Mouse (Mus musculus): Measurements from ENCODE around the gene Gm6904. TPM values are rescaled to one million over a fixed set of nuclear protein-coding genes. Genes with fewer than 3 reads are reported as not detected.
A peak's percentile ranks its signal among the peaks of the same experiment; 100 is the strongest.

Gm6904 gene
- polyA plus RNA-seq, 1 experiment from 2014 or later: not detected

- no peak overlapping the region for H3K27ac ChIP-seq (ENCODE audit: low read depth, low read length)
- no peak for ATAC-seq
- H3K4me3 ChIP-seq (ENCODE audit: low read depth, low read length): no peak overlapping the region
- H3K9me3 ChIP-seq (ENCODE audit: control insufficient read depth): no peaks in the 10 kb centered on the region
- WGBS: 88% methylated on average over 7 of the region's 7 CpGs
- H3K9ac ChIP-seq (ENCODE audit: low read depth, low read length): no peak overlapping the region
- peaks cover 7% of the 10 kb centered on the region; the same call in 1 of the 2 replicates for H3K36me3 ChIP-seq (ENCODE audit: control insufficient read depth, insufficient read depth)
- TF ChIP-seq CTCF (IDR thresholded peaks at IDR 0.05; ENCODE audit: low read depth): no peak
- H3K4me2 ChIP-seq (replicated peaks; ENCODE audit: low read depth): no peak overlapping the region
- H3K27me3 ChIP-seq (replicated peaks; ENCODE audit: control insufficient read depth, insufficient read depth, low read length): no peaks in the 10 kb centered on the region
- peaks cover 5% of the 10 kb centered on the region for H3K4me1 ChIP-seq (replicated peaks; ENCODE audit: control insufficient read depth, insufficient read depth, low read length)
These were observed 51.0 kb downstream of the Gm6904 start for GRCm38 (mm10) chr14:59209003-59209402.

DNA sequence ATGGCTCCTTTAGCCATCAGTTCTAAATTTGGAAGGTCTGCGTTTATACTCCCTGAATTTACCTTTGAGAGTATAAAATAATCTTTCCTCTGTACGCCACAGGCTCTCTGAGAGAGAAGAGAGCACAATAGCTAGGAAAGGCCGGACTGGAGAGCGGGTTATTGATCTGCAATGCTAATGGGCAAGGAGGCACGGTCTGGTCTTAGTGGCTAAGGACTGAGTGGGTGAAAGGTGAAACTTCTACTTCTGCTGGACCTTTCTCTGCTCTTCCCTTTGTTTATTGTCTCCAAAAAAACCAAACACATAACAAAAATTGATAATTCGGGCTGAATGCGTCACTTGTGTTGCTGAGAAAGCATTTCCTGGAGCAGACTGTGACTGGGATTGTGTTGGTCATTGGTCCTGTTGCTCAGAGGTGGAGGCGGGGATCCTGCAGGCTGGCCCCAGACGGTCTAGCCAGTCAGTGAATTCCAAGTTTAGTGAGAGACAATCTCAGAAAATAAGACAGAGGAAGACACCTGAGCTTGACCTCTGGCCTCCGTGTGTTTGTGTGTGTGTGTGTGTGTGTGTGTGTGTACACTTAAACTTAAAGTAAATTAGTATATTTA, 53.9 kb downstream of the Gm6904 start:
- Histone ChIP-seq H3K4me2 (replicated peaks; ENCODE audit: low read depth) (no peak overlapping the region), H3K9me3 (ENCODE audit: control insufficient read depth) (no peaks in the 10 kb centered on the region), H3K36me3 (ENCODE audit: control insufficient read depth, insufficient read depth) (peaks cover 6% of the 10 kb centered on the region; the same call in 1 of the 2 replicates), H3K9ac (ENCODE audit: low read depth, low read length) (no peak overlapping the region), H3K27ac (ENCODE audit: low read depth, low read length) (no peak overlapping the region), H3K4me3 (ENCODE audit: low read depth, low read length) (no peak overlapping the region), H3K27me3 (replicated peaks; ENCODE audit: control insufficient read depth, insufficient read depth, low read length) (no peaks in the 10 kb centered on the region), H3K4me1 (replicated peaks; ENCODE audit: control insufficient read depth, insufficient read depth, low read length) (peaks cover 5% of the 10 kb centered on the region)
- TF ChIP-seq CTCF (IDR thresholded peaks at IDR 0.05; ENCODE audit: low read depth): no peak
- no peak for ATAC-seq
- WGBS: 58% methylated on average over 10 of the region's 10 CpGs

DNA sequence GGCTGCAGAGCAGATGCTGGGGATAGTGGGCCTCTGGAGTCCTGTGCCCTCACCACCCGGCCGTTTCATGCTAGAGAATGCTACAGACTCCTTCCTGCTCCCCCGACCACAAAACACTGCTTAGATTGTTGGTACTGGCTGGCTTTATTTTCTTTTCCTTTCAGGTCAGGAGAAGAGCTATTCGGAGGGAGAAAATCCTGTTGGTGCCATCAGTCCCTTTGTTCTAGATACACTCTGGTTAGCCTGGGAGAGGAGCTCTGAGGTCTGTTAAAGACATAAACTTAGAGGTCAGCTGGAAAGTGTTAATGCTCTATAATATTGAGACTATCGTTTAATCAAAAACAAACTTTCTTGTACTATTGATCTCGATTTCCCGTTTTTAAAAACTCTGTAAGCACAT, 54.6 kb downstream of the Gm6904 start:
- H3K36me3 ChIP-seq (ENCODE audit: control insufficient read depth, insufficient read depth): no peaks in the 10 kb centered on the region; the same call in 1 of the 2 replicates
- no peak for TF ChIP-seq CTCF (IDR thresholded peaks at IDR 0.05; ENCODE audit: low read depth)
- no peaks in the 10 kb centered on the region for H3K27me3 ChIP-seq (replicated peaks; ENCODE audit: control insufficient read depth, insufficient read depth, low read length)
- H3K4me2 ChIP-seq (replicated peaks; ENCODE audit: low read depth): 0 out of 2 replicates have a peak overlapping the region, but pooled peaks have one; percentile 1
- ATAC-seq: no peak
- no peak overlapping the region for H3K9ac ChIP-seq (ENCODE audit: low read depth, low read length)
- H3K27ac ChIP-seq (ENCODE audit: low read depth, low read length): no peak overlapping the region
- H3K9me3 ChIP-seq (ENCODE audit: control insufficient read depth): no peaks in the 10 kb centered on the region
- H3K4me3 ChIP-seq (ENCODE audit: low read depth, low read length): no peak overlapping the region
- H3K4me1 ChIP-seq (replicated peaks; ENCODE audit: control insufficient read depth, insufficient read depth, low read length): peaks cover 5% of the 10 kb centered on the region
- 50% methylated on average over 7 of the region's 7 CpGs for WGBS

- peak overlapping the region; percentile 96 for H3K9ac ChIP-seq (ENCODE audit: low read depth, low read length)
- H3K4me3 ChIP-seq (ENCODE audit: low read depth, low read length): peak overlapping the region; percentile 88
- ATAC-seq: no peak
- no peak for TF ChIP-seq CTCF (IDR thresholded peaks at IDR 0.05; ENCODE audit: low read depth)
- peak overlapping the region; percentile 99 for H3K27ac ChIP-seq (ENCODE audit: low read depth, low read length)
- under 1% methylated on average over 21 of the region's 21 CpGs for WGBS
- no peaks in the 10 kb centered on the region for H3K9me3 ChIP-seq (ENCODE audit: control insufficient read depth)
- H3K36me3 ChIP-seq (ENCODE audit: control insufficient read depth, insufficient read depth): no peaks in the 10 kb centered on the region
- peaks cover 5% of the 10 kb centered on the region for H3K4me1 ChIP-seq (replicated peaks; ENCODE audit: control insufficient read depth, insufficient read depth, low read length)
- peak overlapping the region; percentile 85 for H3K4me2 ChIP-seq (replicated peaks; ENCODE audit: low read depth)
- H3K27me3 ChIP-seq (replicated peaks; ENCODE audit: control insufficient read depth, insufficient read depth, low read length): no peaks in the 10 kb centered on the region
These were observed 58.3 kb downstream of the Gm6904 start for GRCm38 (mm10) chr14:59201604-59202215.

DNA sequence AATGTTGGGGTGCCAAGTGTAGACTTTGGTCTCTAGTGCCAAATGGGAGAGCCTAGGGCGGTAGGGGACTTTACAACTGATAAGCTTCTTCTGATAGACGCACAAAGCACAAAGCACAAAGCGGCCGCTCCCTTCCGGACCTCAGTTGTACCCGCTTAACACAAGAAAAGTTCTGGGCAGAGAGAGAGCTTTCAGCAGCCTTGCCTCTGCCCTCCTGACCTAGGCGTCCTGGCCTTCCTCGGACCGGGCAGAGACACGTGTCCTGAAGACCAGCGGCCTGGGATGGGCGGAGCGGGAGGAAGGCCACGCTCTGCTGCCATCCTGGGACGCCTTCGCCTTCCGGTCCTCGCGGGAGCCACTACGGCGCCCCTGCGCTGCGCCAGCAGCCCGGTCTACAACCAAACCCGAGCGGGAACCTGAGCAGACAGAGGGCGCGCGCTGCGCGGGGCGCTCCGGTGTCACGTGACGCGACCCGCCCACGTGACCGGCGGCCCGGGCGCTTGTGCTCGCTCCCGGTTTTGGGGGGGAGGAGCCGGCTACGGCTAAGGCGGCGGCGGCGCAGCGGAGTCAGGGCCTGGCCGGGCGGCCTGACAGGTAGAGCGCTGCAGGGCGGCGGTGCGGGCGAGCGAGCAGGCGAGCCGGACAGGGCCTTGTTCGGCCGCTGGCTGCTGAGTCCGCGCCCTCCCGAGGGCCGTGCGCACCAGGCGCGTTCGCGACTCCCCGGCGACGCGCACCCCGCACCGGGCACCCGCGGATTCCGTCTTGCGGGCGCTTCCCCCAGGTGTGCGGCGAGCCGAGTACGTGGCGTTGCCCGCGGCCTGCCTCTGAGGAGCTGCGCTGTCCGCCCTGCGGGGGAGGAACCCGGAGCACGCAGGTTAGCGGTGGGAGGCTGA, 59.1 kb downstream of the Gm6904 start, which contains the start of gene Rcbtb1:
TSS of gene Rcbtb1 (plus strand) at position 499 of the 893 bp plus-strand sequence.
- peak; percentile 92 for ATAC-seq
- WGBS: under 1% methylated on average over 91 of the region's 96 CpGs

More for the DNA sequence above, 59.1 kb downstream of the Gm6904 start, which contains the start of gene Rcbtb1:
- peak; percentile 86 for TF ChIP-seq CTCF (IDR thresholded peaks at IDR 0.05; ENCODE audit: low read depth)
- Histone ChIP-seq H3K4me3 (ENCODE audit: low read depth, low read length) (peak within 1 kb of the TSS; percentile 88), H3K9ac (ENCODE audit: low read depth, low read length) (peak within 1 kb of the TSS; percentile 96), H3K36me3 (ENCODE audit: control insufficient read depth, insufficient read depth) (no peaks in the 10 kb centered on the region), H3K9me3 (ENCODE audit: control insufficient read depth) (no peaks in the 10 kb centered on the region), H3K4me1 (replicated peaks; ENCODE audit: control insufficient read depth, insufficient read depth, low read length) (peaks cover 5% of the 10 kb centered on the region), H3K27ac (ENCODE audit: low read depth, low read length) (peak within 1 kb of the TSS; percentile 99), H3K27me3 (replicated peaks; ENCODE audit: control insufficient read depth, insufficient read depth, low read length) (no peaks in the 10 kb centered on the region), H3K4me2 (replicated peaks; ENCODE audit: low read depth) (peak within 1 kb of the TSS; percentile 85)

Other genes starting within 250 kb of the Gm6904 start
- gene 1700129C05Rik, start 117.3 kb downstream of the Gm6904 start, polyA plus RNA-seq (2015; fragmentation: Nextera tagmentation; extraction: Ambion mirVana): not detected in 2 replicates
- not detected in 2 replicates for gene Gm5142, start 81.5 kb downstream of the Gm6904 start, polyA plus RNA-seq (2015; fragmentation: Nextera tagmentation; extraction: Ambion mirVana)
- 29.1 and 36.1 TPM in 2 replicates for gene Rcbtb1, start 59.0 kb downstream of the Gm6904 start, polyA plus RNA-seq (2015; fragmentation: Nextera tagmentation; extraction: Ambion mirVana)
- not detected in 2 replicates for gene Phf11a, start 37.3 kb upstream of the Gm6904 start, polyA plus RNA-seq (2015; fragmentation: Nextera tagmentation; extraction: Ambion mirVana)
- 0.97 and 1.0 TPM in 2 replicates for gene Phf11b, start 81.1 kb upstream of the Gm6904 start, polyA plus RNA-seq (2015; fragmentation: Nextera tagmentation; extraction: Ambion mirVana)
- 4.5 and 5.1 TPM in 2 replicates for gene Phf11d, start 105.3 kb upstream of the Gm6904 start, polyA plus RNA-seq (2015; fragmentation: Nextera tagmentation; extraction: Ambion mirVana)
- gene Phf11c, start 135.2 kb upstream of the Gm6904 start, polyA plus RNA-seq (2015; fragmentation: Nextera tagmentation; extraction: Ambion mirVana): 0.39 and 0.40 TPM in 2 replicates
- gene Setdb2, start 180.7 kb upstream of the Gm6904 start, polyA plus RNA-seq (2015; fragmentation: Nextera tagmentation; extraction: Ambion mirVana): 5.3 and 6.9 TPM in 2 replicates
- gene Cab39l, start 180.8 kb upstream of the Gm6904 start, polyA plus RNA-seq (2015; fragmentation: Nextera tagmentation; extraction: Ambion mirVana): 18.1 and 19.0 TPM in 2 replicates